Mouse (Mus musculus) heart, postnatal 0 days (tissue): ENCODE results near the gene Arid1b.

Experiments
- CTCF ChIP-seq: IDR thresholded peaks from 2 replicates; pipeline ENCODE4 v1.5.1; 2016; ENCODE audit warnings: antibody characterized with exemption, control low read depth, low read depth
- EP300 ChIP-seq: IDR thresholded peaks from 2 replicates; pipeline ENCODE4 v1.6.1; 2016; ENCODE audit warnings: antibody characterized with exemption, low read depth

DNA sequence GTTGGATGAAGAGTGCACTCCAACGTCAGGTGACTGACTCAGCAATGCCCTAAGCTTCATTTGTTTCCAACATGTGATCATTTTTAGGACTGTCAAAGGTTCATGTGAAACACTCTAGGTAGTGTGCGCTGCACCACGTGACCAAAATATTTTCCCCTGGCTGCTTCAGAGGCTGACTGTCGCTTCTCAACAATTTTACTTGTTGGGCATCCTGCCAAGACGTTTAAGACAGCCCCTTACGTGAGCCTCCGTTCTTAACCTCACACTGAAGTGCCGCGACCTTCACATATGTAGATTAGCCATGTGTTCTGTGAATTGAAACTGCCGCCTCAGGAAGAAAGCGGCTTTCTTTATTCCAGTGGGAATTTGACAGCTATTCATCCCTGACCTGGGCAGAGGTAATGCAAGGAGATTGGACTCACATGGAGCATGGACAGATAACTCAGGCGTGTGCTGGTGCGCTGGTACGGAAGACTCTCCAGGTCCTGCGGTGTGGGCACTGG lies 13.1 kb downstream of the Arid1b start:
- TF ChIP-seq CTCF (no peak), EP300 (no peak)
